Mouse (Mus musculus) cerebellum, adult 2 months (tissue): ENCODE data around the gene Eif4e3.
A peak's percentile ranks its signal among the peaks of the same experiment; 100 is the strongest.

ENCODE experiments used
- CTCF ChIP-seq: fragments of 200-500 bp; IDR thresholded peaks from 2 replicates; pipeline ENCODE4 v1.5.1; 2011; ENCODE audit warnings: low read depth, mild to moderate bottlenecking, control low read depth, low read length, moderate library complexity, borderline replicate concordance; ENCODE audit not compliant: insufficient read depth
- POLR2A ChIP-seq: fragments of 200-500 bp; IDR thresholded peaks from 2 replicates; pipeline ENCODE4 v1.6.1; 2011; ENCODE audit warnings: low read length, control low read depth, borderline replicate concordance; ENCODE audit not compliant: insufficient read depth

- TF ChIP-seq POLR2A (no peak), CTCF (peak; percentile 34; the same call in 1 of the 2 replicates)
These were observed 36.7 kb downstream of the Eif4e3 start for GRCm38 (mm10) chr6:99629726-99630458.
